Mouse (Mus musculus): ENCODE data around the gene Inpp1.

Inpp1 gene

DNA sequence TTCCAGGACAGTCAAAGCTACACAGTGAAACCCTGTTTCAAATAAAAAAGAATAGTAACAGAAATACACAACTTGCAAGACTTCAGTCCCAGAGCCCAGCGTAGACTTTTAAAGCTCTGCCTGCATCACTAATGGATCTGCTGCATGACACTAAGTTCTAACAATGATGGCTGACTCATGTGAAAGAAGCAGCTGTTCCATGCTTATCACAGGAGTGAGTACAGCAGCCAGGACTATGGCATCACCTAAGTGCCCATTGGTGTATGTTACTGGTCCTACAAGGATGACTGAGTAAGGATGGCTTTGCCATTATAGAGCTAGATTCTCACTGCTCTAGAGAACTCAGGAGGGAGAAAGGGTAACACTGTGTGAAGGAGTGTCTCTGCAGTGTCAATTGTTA lies 30.2 kb downstream of the Inpp1 start:
- DNase-seq: no peak

DNA sequence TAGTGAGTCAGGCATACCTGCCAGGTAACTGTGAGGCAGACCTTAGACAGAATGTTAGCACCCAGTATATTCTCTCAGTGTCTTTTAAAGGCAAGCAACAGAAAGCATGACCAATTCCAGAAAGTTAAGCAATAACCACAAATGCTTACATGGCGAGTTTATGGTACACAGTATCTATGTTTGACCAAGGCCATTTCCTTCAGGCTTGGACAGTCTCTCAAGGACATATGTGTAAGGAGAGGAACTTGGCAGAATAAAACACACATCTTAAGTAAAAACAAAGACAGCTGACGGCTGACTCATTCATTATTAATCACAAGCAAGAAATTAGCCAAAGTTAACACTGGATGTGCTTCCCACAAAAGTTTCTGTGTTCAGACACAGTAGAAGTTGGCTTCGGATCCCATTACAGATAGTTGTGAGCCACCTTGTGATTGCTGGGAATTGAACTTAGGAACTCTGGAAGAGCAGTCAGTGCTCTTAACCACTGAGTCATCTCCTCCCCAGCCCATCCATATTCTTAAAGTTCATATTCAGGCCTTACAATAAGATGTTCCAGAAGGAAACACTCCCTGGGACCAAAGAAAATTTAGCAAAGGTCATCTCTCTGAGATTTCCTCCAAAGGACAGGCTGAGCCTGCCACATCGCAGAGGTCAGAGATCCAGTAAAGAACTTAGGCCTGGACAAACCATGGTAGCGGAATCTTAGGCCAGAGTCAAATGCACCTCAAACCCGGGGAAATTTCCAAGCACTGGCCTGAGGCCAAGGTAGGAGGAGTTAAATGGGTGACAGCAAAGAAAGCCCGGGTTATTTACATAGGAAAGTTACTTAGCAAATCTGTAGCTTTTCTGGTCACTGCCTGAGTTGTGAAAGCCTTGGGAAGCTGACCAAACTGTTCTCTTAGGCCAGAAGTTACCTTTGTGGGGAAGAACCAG lies 52.0 kb downstream of the Inpp1 start:
- no peak for DNase-seq

DNA sequence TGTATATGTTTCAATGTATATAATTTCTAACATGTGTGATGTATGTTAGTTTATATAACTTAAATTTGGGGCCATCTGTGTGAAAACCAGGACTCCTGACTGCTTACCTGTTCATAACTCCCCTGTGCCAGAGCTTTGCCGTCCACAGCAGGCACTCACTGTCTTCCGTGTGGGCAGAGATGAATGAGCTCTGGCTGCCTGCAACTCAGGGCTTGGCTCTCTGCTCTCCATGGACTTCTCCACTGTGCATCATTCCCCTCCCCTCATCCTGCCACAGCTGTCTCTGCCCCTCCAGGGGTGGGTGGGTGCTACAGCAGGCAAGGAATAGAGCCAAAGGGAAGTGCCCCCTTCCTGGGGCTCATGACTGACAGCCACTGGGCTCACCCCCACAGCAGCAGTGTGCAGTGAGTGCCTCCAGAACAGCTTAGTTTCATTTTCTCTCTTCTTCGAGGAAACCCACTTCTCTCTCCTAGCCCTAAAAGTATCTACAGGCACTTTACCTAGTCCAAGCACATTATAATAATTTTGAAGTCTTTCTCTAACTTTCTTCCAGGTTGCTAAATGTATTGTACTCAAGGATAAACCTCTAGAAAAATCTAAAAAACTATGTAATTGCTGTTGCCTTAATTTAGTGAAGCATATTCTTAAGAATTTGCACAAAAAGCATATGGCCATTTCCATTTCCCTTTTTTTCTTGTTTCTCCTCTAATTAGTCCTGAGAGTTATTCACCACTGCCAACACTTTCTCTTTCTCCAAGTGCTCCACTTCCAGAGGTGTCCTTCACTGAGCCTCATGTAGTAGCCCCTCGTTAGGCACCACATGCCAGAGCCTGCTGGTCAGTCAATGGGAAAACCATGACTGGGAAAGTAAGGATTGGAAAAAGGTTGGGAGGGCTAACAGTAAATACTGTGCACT lies 53.3 kb downstream of the Inpp1 start:
- no peak for DNase-seq

DNA sequence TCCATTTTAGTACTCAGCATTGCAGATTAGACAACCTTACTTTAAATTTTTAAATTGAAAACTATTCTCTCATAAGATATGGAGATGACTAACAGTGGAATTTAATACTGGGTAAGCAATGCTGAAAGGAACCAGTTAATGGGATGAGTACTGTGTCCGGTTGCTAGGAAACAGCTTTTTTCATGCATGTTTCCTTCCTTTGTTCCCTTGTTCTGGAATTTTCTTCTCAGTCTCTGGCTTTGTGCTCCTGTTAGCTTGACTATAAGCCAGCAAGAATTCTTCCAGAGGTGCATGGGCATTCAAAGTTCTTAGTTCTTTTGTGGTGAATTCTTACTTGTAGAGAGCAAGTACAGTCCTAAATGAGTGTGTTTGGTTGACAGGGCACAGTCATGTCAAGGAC lies 59.3 kb downstream of the Inpp1 start:
- no peak for DNase-seq

DNA sequence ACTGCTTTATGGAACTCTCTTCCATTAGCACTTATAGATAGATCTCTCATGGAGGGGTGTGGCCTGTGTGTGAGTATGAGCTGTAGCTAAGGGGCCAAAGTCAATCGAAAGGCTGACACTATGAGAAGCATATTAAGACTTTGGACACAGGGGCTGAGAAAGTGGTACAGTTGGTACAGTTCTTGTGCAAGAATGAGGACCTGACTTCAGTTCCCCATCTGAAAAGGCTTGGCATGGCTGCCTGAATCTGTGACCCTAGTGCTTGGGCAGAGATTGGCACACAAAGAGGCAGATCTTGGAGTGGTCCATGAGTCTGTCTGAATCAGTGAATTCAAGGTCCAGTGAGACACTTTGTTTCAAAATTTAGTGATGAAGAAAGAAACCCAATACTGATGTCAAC lies 63.2 kb downstream of the Inpp1 start:
- DNase-seq: no peak

DNA sequence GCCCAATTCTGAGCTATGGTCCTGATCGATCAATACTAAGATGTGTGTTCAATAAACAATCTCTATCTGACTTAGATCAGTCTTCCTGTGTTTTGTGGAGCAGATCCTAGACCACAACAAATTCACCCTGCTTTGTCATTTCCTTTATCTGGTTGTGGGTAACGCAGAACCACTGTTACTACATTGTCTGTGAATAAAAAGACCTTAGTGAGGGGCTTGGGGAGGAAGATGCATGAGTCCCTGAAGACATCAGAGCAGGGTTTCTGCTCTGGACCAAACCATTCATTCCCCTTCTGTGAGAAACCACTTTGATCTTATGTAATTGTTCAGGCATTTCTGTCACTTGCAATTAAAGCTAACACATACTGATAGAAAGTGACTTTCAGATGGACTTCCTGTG lies 63.7 kb downstream of the Inpp1 start:
- no peak for DNase-seq

DNA sequence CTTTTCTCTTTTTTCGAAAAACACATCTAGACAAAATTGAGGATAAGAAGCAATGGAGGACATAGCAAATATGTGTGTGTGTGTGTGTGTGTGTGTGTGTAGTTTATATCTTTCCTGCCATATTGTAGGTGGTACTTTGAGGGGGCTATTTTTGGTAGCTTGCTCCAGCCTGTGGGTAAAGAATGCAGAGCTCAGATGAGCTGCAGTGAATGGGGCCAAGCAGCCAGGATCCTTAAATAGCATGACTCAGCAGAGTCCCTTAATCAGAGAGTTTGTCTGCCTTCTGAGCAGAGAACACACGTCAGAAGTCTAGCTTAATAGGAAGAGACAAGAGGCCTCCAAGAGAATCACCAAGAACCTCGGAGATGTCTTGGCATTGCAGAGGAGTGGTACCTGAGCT lies 64.8 kb downstream of the Inpp1 start:
- DNase-seq: no peak

DNA sequence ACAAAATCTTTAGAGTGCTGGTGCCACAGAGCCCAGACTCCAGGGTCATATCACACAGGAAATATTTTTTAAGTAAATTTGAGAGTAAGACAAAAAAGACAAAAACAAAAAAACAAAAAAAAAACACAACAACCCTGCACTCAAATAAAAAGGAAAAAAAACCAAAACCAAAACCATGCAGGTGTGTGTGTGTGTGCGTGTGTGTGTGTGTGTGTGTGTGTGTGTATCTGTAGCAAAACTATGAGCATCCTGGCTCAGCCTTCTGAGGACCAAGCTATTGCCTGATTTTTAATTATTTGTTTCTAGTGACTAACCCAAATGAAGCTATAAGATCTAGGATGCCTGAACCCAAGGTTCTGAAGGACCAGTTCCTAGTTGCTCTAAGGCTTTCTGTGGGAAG lies 65.9 kb downstream of the Inpp1 start:
- no peak for DNase-seq

DNA sequence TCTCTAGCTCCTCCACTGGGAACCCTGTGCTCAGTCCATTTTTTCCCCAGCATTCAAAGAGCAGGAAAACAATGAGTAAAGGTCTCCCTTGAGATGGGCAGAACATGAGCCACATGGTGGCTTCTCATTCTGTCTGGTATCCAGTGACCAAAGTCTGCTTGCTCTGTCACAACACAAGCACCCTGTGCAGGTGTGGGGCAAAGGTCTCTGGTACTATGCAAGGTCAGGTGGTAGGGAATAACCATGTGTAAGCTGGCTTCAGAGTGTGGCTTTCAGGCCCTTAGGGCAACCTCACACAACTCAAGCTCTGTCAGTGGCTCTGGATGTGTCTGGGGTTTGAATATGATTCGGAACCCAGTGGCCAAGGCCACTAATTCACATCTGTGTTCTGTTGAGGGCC lies 67.5 kb downstream of the Inpp1 start:
- DNase-seq: no peak

DNA sequence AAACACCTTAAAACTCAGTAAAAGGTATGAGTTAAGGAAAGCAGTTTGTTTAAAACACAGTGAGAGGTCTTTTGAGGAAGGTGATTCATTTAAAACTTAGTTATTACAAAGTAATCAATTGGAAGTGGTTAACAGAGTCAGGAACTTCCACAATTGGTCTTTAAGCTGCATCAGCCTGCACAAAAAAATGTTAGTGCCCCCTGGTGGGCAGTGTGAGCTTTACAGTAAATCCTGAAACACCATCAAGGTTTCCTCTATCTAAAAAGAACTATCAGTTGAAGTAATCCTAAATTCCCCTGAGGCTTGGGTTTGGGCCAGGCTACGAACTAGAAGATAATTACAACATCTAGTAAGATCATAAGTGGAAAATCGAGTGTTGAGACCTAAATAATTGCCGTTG lies 69.2 kb downstream of the Inpp1 start:
- DNase-seq: peak; percentile 55

DNA sequence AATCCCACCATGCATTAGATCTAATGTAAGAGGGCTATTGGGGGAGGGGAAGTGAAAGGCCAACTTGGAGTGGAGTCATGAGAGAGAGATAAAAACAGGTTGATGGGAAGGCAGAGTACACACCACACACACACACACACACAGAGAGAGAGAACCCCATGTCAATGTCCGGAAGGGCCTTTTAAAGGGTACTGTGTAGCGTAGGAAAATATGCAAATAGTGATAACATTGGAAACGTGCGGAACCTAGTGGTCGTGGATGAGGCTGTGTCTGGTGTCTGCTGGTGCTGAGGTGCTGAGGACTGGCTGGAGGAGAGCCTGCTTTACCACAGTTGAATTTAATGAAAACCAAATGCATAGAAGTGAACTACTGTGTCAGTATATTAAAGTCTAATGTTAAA lies 74.9 kb downstream of the Inpp1 start:
- no peak for DNase-seq

All from cerebellum, adult 11 months (tissue).